In the genomic region with DNA sequence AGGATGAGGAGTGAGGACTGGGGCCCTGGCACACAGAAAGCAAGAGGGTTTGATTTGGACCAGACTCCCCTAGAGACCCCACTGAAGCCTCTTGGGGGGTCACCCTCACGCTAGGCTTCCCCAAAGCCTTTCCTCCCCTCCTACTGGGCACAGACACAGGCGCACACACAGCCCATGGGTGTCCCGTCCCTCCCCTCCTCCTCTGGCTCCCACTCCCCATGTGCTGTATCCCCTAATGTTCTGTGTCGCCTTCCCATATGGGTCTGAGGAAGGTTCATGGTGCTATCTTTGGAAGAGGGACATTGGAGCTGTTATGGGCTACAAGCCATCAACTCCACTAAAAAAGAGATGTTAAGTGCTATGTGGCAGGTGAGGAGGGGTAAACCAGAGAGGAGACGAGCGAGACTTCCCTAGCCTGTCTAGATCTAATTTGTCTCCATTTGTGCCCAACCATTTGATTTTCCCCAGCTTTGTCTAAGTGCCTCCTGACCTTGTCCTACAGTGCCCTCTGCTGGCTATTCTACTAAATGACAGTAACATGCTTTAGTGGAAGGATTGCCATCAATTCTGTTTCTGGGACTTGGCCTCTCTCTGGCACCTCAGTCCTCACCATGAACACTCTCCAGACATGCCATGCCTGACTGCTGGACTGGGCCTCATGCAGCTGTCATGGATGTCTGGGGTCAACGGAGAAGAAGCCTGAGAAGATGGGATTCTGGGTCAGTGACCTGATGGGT, we compare ENCODE assay signal across 9 mouse cellular contexts. TPM values are rescaled to one million over a fixed set of nuclear protein-coding genes. Genes with fewer than 3 reads are reported as not detected.
DNase-seq lines count a peak whose midpoint lies in the region; ATAC-seq and TF ChIP-seq lines count a peak whose summit lies in the region.
"Had no signal": no experiment of that assay in that cellular context is flagged by ENCODE, and none has a peak within 500 bp of the region (broad histone marks: within the 10 kb centered on the region; RNA-seq: fewer than 3 reads in every experiment).

No protein-coding gene starts in this region.

- no peak overlapping the region for H3K4me3 ChIP-seq in ES-E14 (ENCODE audit: insufficient read depth in 1 of 2, low read depth in 1 of 2, low read length in 2 of 2, poor library complexity in 1 of 2, severe bottlenecking in 1 of 2)
- no peak overlapping the region for H3K4me3 ChIP-seq in hindbrain, embryonic 10.5 days
- H3K4me3 ChIP-seq in lung, embryonic 15.5 days: no peak overlapping the region
- H3K4me3 ChIP-seq: limb, embryonic 15.5 days had no signal

- WGBS in hindbrain, embryonic 10.5 days: 39% methylated on average over 7 of the region's 7 CpGs
- 33% methylated on average over 7 of the region's 7 CpGs for WGBS in lung, embryonic 15.5 days

- no peaks in the 10 kb centered on the region for H3K36me3 ChIP-seq in ES-E14 (ENCODE audit: control insufficient read depth, insufficient read depth, low read length, poor library complexity, severe bottlenecking)
- H3K36me3 ChIP-seq in hindbrain, embryonic 10.5 days: no peaks in the 10 kb centered on the region
- no peaks in the 10 kb centered on the region for H3K36me3 ChIP-seq in lung, embryonic 15.5 days
- H3K36me3 ChIP-seq: limb, embryonic 15.5 days had no signal

- H3K4me1 ChIP-seq in ES-E14 (ENCODE audit: control insufficient read depth in 2 of 2, insufficient read depth in 2 of 2, low read length in 2 of 2, poor library complexity in 1 of 2): peaks cover 0 to 12% of the 10 kb centered on the region in 2 experiments; a peak in 1 of 4 replicates
- peaks cover 10% of the 10 kb centered on the region; the same call in 1 of the 2 replicates for H3K4me1 ChIP-seq in hindbrain, embryonic 10.5 days (replicated peaks)
- H3K4me1 ChIP-seq in lung, embryonic 15.5 days: no peaks in the 10 kb centered on the region

- no peaks in the 10 kb centered on the region for H3K9me3 ChIP-seq in ES-E14 (ENCODE audit: control insufficient read depth, insufficient read depth, low read depth, low read length)
- H3K9me3 ChIP-seq in hindbrain, embryonic 10.5 days: no peaks in the 10 kb centered on the region
- no peaks in the 10 kb centered on the region for H3K9me3 ChIP-seq in lung, embryonic 15.5 days
- H3K9me3 ChIP-seq: limb, embryonic 15.5 days had no signal

- H3K4me2 ChIP-seq in lung, embryonic 15.5 days: no peak overlapping the region
- H3K4me2 ChIP-seq: limb, embryonic 15.5 days had no signal

- in situ Hi-C loops in ES-E14 (cut with MboI; ENCODE audit: low sequenced_read_pairs in 2 of 2, unreplicated experiment in 2 of 2): loop anchor here in 1 of 2 experiments (10.0 kb wide), 1 partner anchor 84 kb away; no protein-coding TSS in a partner anchor

- H3K27ac ChIP-seq in ES-E14 (ENCODE audit: insufficient read depth, low read depth, low read length, poor library complexity, severe bottlenecking): no peak overlapping the region
- peak overlapping the region; percentile 66 for H3K27ac ChIP-seq in hindbrain, embryonic 10.5 days
- H3K27ac ChIP-seq in lung, embryonic 15.5 days: no peak overlapping the region
- H3K27ac ChIP-seq: limb, embryonic 15.5 days had no signal

- DNase-seq in ES-E14 (ENCODE audit: low read depth, low spot score): peak; percentile 79
- peak; percentile 89 for DNase-seq in brain, adult 2 months (ENCODE audit: low read depth, low spot score)
- DNase-seq in hindbrain, embryonic 10.5 days (ENCODE audit: low spot score): peak; percentile 52
- DNase-seq in layer of hippocampus, adult 9-11 months: peak; percentile 49
- DNase-seq in retina, adult 2 months (ENCODE audit: low read depth, low spot score): peak; percentile 72
- DNase-seq in thymus, postnatal 36 days: peak; percentile 29 to 39

- H3K27me3 ChIP-seq in hindbrain, embryonic 10.5 days (ENCODE audit: insufficient read depth, poor library complexity, severe bottlenecking): no peaks in the 10 kb centered on the region
- no peaks in the 10 kb centered on the region for H3K27me3 ChIP-seq in lung, embryonic 15.5 days
- H3K27me3 ChIP-seq: limb, embryonic 15.5 days had no signal

- no peak overlapping the region for H3K9ac ChIP-seq in ES-E14 (ENCODE audit: insufficient read depth, low read depth, low read length, poor library complexity, severe bottlenecking)
- H3K9ac ChIP-seq in lung, embryonic 15.5 days: no peak overlapping the region
- H3K9ac ChIP-seq: limb, embryonic 15.5 days had no signal

- ATAC-seq in erythroid progenitor cell, adult 5-6 weeks (replicated peaks; ENCODE audit: low FRiP score, poor library complexity, severe bottlenecking): peak; percentile 77
- ATAC-seq in lung, embryonic 15.5 days (ENCODE audit: borderline replicate concordance, extremely low read depth, low FRiP score, low TSS enrichment): peak; percentile 24; the same call in 1 of the 2 replicates

TF ChIP-seq in ES-E14, 5 proteins besides CTCF, POLR2A, EP300 and RAD21:
- TF ChIP-seq ZC3H11A (IDR thresholded peaks at IDR 0.05; ENCODE audit: borderline replicate concordance, low read depth, low read length): peak; percentile 99
- no peak for TF ChIP-seq CHD2 (IDR thresholded peaks at IDR 0.05; ENCODE audit: low read depth, low read length)
TF ChIP-seq in ES-E14: peak in this region for 1.

RNA-seq across cellular contexts. Expression of a gene that starts 38.4 kb away (rescaled TPM):
- 14.7 and 15.8 TPM in 2 replicates for total RNA-seq in ES-E14 (2012; rRNA removed)
- 286 and 290 TPM in 2 replicates for total RNA-seq in erythroid progenitor cell, adult 5-6 weeks (2015; ENCODE audit: low replicate concordance)
- 162 and 200 TPM in 2 replicates for total RNA-seq in erythroid progenitor cell, adult 5-6 weeks (2017; ENCODE audit: low replicate concordance)
- polyA plus RNA-seq in hindbrain, embryonic 10.5 days (2016; fragmentation: Nextera tagmentation; extraction: Ambion mirVana): 50.8 and 59.3 TPM in 2 replicates
- 46.0 and 50.0 TPM in 2 replicates for polyA plus RNA-seq in lung, embryonic 15.5 days (2015; fragmentation: Nextera tagmentation; extraction: Ambion mirVana)

RNA-seq across cellular contexts. Expression of a gene that starts 51.1 kb away (rescaled TPM):
- not detected in 2 replicates for total RNA-seq in ES-E14 (2012; rRNA removed)
- not detected in 2 replicates for total RNA-seq in erythroid progenitor cell, adult 5-6 weeks (2015; ENCODE audit: low replicate concordance)
- total RNA-seq in erythroid progenitor cell, adult 5-6 weeks (2017; ENCODE audit: low replicate concordance): 0.51 and 1.1 TPM in 2 replicates
- not detected in 2 replicates for polyA plus RNA-seq in hindbrain, embryonic 10.5 days (2016; fragmentation: Nextera tagmentation; extraction: Ambion mirVana)
- polyA plus RNA-seq in lung, embryonic 15.5 days (2015; fragmentation: Nextera tagmentation; extraction: Ambion mirVana): 0.15 and 0.16 TPM in 2 replicates

Comparison
In these comparisons a context has a peak if more than half of its experiments do, and no peak if none do; other contexts are left out.
1. DNase-seq: peak in every context shown above with its lines; median percentile 89 in brain, adult 2 months; 79 in ES-E14; 72 in retina, adult 2 months; 52 in hindbrain, embryonic 10.5 days; 49 in layer of hippocampus, adult 9-11 months; 34 in thymus, postnatal 36 days.